Mouse (Mus musculus): ENCODE data around the gene Soga3.

Soga3 gene

DNA sequence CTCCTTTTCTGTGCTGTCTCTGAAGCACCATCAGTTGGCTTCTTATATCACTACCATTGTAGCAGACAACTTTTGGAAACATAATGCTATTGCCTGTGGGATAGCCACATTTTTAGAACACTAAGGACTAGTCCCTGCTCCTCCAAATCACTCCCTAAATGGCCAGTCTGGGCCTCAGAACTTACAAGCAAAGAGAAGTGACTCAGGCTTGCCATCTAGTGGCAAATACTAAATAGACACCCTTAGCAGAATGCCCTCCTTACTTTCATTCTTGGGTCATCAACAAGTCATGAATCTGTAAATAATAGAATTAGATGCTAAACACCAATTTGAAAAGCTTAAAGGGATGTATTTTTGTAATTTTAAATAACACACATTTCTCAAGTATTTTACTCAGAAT is 63.1 kb downstream of the Soga3 start:
- in situ Hi-C loops (cut with MboI, MseI), result no loop called here

DNA sequence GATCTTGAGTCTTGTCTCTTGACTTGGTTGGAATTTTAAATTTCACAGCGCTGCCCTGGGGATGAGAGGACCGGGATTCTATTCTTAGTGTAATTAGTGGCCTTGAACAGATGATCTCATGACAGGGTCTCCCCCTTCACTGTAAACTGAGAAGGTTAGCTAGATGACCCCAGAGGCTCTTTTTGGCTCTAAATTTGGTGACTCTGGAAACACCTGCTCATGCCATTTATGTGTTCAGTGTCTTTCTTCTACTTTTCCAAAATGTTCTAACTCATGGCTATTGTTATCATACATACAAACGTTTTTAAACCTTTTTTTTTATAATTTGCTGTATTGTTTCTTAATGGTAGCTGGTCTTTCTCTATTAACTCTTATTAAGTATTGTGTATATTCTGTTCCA is 65.1 kb downstream of the Soga3 start:
- in situ Hi-C loops (cut with MboI, MseI), result no loop called here

DNA sequence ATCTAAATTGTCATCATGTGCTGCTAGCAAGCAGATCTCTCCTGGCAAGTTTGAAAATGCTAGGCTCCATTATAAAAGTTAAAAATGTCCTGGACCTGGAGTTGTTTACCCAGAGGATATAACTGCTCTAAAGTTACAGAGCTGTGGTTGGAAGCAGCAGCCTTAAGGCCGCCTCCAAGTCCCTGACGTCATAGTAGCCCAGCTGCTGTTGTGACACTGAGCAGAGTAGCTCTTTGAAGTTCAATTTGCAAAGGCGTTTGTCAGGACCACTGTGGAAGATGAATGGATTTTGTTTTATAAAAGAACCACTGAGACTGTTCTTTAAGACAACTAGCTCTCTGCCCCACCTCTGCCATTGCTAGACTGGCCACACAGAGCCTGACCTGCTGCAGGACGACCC is 67.8 kb downstream of the Soga3 start, which contains the start of gene 9330159F19Rik:
9330159F19Rik (plus strand) TSS at position 154 of the 400 bp plus-strand sequence.
- in situ Hi-C loops (cut with MboI, MseI), result loop anchor here (10.0 kb wide), 1 partner anchor 1117 kb away; no protein-coding TSS in a partner anchor

DNA sequence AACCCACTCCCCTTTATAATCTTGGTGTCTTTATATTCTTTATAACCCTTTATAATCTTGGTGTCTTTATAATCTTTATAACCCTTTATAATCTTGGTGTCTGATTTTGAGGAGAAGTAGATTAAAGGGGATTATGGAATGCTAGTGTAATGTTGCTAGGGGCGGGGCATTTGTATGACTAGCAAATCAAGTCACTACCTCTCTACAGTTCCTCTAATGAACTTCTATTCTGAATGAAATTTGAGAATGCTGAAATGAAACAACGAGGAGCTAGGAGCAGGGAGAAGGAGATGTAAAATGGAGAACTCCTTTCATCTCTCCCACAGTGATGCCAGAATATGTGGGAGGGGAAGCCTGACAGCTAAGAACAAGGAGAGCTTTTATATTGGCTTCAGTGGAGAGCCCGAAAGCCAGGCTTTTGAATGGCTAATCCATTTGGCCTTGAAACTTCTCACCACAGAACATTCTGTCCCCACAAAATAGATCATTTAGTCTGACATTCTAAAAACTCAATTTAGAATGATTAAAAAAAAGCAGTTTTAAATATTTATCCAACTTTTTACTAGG is 70.0 kb downstream of the Soga3 start:
- in situ Hi-C loops (cut with MboI, MseI), result loop anchor here (10.0 kb wide), 1 partner anchor 1119 kb away; no protein-coding TSS in a partner anchor

DNA sequence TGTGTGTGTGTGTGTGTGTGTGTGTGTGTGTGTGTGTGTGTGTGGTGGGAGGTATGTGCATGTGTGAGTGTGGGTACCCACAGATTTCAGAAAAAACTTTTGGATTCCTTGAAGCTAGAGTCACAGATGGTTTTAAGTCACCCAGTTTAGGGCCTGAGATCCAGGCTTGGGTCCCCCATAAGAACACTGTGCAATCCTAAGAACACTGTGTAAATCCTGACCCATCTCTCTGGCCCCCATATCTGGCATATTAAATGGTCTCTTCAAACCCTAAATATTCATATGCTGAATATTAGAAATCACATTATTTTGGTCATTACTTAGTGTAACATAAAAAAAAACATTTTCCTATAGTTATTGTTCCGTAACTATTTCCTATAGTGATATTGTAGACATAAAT is 73.3 kb downstream of the Soga3 start:
- in situ Hi-C loops (cut with MboI, MseI), result loop anchor here (10.0 kb wide), 1 partner anchor 1122 kb away; no protein-coding TSS in a partner anchor

DNA sequence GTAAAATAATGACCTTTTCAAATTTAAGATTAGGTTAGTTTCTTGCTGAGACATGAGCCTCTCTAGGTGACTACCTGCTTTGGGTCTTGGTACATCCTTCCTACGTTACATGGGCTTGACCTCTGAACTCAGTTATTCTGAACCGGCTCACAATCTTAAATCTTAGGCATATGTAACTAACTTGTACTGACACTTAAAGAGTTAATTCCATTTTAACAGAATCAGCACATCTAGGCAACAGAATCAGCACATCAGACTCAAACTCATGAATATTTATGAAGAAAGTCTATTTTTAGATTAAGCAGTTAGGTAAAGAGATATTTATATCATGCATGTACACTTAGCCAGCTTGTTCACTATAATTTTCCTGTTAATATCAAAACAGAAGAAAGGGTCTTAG is 73.8 kb downstream of the Soga3 start:
- in situ Hi-C loops (cut with MboI, MseI), result loop anchor here (10.0 kb wide), 1 partner anchor 1123 kb away; no protein-coding TSS in a partner anchor

DNA sequence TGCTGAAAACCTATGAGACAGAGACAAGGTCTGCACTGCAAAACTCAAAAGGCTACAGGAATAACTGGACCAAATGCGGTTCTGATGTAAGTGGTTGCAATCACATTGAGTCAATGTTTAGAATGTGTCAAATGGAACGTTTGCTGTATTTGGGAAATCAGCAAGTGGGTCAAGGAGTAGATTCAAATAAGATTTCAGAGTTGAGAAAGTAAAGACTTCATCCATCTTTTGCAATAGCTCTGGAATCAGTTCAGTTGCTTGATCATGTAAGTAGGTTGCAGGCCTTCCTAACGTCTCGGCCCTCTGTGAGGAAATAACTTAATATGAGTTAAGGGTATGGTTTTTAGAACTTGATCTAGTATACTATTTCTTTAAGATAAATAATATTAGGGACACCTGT is 81.7 kb downstream of the Soga3 start:
- in situ Hi-C loops (cut with MboI, MseI), result no loop called here

DNA sequence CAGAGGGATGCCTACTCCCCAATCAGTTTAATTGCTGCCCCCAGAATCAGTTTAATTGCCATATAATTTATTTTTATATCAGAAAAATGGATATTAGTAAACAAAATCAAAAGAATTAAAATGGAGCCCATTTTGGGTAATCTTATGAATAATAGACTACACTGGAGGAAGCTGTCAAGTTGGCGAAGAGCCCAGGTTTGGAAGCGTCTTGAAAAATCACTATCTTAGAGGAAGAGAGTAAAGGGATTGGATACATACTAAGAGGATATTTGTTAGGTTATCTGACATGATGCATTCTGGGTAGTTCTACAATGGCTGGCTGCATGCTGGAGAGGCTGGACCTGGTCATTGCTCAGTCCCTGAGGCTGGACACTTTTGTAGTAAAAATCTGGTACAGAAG is 87.6 kb downstream of the Soga3 start:
- in situ Hi-C loops (cut with MboI, MseI), result no loop called here
